Mouse (Mus musculus) neutrophil, adult 5-6 weeks (primary cell): ENCODE results near the gene Atxn1. TPM values are rescaled to one million over a fixed set of nuclear protein-coding genes. Genes with fewer than 3 reads are reported as not detected.
A peak's percentile ranks its signal among the peaks of the same experiment; 100 is the strongest.

Experiments used
- ATAC-seq: fragments of 151-379, 151-347 bp; 2 replicates; pipeline ENCODE4 v1.8.0; 2017; ENCODE audit warnings: mild to moderate bottlenecking, moderate TSS enrichment; ENCODE audit not compliant: insufficient number of reproducible peaks, poor library complexity, low FRiP score, severe bottlenecking; ENCODE audit errors: extremely low read depth
- total RNA-seq: library from RNA; stranded (forward); fragments of 200-1000 nt; gene quantifications from 2 replicates; pipeline ENCODE4 v1.2.3, GENCODE M21; 2017

The Atxn1 gene
- total RNA-seq, 1 experiment from 2014 or later = 22.9 TPM

DNA sequence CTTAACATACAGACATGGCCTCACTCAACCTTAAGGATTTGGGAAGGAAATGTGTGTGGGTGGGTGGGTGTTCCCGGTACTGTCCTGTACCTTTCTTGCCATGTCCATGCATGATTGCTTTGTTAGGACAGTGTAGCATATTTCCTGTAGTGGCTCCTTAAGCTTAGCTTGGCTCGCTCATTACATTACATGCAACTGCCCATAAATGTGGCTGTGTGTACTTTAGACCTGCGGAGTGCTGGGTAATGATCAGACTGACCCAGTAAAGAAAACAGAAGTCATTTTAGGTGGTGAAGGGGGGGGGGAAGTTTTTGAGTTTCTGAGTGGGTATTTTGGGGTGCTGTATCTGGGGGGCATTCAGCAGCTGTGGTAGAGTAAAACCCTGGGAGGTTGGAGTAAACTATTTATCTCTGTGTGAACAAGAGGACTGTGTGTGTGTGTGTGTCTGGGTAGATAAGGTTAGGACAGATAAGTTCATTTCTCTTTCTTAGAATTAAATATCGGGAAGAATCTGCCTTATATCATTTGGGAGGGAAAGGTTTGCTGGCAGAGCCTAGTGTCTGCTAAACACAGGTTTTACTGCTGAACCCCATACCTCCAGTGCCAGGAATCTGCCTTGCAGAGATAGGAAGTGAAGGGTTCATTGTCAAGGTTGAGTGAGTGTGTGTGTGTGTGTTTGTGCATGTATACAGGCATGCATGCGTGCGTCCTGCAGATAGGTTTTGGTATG is 452.9 kb downstream of the Atxn1 start:
- no peak for ATAC-seq

DNA sequence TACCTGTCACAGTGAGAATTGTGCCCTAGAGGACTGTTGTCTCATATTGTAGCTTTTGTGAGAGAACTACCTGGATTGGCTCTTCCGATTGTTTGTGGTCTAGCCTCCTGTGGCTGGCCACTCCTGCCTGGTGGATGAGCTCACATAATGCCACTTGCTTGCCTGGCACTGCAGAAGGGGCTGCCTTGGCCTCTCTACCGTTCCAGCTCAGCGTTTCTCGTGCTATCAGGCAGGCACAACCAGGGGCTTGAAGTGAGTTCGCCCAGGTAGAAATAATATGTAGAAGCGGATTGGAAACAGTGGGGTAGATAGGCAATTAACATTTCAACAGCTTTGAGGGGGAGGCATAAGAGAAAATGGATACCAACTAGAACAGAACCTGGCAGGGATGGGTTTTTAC is 455.4 kb downstream of the Atxn1 start:
- no peak for ATAC-seq

DNA sequence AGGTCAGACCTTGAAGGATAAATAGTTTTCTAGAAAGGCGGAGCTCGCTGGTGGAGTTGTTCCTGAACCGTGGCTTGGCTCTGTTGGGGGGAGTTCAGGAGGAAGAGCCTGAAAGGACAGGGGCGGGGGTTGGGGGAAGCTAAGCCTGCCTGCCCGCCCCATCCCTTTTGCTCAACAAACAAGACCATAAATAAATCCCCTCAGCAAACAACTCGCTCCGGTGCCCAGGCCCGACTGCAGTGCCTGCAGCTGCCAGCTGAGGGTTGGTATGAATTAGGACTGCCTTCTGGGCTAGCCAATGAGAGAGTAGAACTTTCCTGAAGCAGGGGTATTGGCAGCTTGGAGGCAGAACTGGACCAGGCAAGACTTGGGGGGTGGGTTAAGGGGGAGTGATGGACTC is 456.3 kb downstream of the Atxn1 start:
- no peak for ATAC-seq

DNA sequence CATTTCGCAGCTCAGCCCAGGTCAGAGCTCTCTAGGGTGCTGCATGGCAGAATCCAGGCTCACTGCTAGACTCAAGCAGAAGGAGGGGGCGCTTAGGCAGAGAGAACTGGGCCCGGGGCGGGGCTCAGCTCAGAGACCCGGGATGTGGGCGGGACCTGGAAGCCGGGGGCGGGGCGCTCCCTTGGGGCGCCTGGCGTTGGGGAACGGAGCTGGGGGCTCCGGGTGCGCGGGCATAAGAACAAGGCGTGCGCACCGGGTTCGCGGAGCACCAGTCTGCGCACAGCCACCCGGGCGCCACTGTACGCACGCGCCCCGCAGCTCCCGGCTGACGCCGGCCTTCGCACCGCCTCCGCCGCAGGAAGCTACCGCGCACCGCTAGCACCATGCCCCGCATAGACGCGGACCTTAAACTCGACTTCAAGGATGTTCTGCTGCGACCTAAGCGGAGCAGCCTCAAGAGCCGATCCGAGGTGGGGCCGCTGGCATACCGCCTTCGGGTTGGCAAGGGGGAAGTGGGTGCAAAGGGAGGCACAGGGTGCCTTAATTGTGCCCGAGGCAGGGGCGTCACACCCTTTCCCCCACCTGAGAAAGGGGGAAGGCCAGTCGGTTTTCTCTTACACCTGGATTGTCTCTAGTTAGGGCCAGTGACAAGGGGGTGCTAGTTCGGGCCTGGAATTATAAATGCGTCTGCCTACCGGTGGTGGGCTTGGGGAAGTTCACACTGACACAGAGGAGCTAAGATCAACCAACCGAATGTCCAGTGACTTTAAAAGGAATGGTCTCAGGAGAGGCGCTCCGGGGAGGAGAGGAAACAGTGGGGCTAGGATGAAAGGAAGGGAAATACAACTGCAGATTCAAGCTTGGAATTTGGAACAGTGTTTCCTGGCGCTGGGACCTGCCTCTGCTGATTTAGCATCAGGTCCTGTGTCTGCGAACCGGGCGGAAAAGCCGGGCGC is 457.3 kb downstream of the Atxn1 start, which contains the start of gene Gmpr:
TSS of gene Gmpr (plus strand) at position 171 of the 956 bp plus-strand sequence.
- ATAC-seq = 0 out of 2 replicates have a peak, but pooled peaks have one; percentile 16

DNA sequence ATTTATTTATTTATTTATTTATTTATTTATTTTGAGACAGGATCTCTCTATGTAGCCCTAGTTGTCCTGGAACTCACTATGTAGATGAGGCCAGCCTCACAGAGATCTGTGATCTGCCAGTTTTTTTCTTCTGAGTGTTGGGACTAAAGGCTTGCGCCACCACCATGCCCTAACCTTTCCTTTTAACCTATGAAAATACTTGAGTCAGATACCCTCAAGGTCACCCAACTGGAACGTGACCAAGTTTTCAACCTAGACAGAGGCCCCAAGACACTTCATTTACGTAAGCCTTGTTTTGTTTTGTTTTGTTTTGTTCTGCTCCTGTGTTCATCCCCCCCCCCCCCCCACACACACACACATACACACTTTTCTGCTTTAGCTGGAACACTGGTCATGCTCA is 459.3 kb downstream of the Atxn1 start:
- ATAC-seq = no peak

DNA sequence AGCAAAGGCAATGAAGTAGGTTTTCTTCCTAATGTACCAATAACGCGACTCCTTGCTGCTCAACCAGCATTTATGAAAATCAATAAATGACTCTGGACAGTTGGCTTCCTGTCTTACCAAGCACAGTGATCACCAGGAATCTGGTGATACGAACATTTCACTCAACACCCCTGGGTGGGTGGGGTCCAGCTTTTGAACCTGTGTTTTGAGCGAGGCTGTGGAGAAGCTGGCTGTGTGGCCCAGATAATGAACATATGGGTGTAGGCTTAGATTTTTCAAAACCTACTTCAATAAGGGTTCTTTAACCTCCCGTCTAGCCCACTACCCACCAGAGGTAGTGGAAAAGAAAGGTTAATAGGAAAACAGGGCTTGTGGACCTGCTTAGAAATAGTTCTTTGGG is 462.0 kb downstream of the Atxn1 start:
- no peak for ATAC-seq

DNA sequence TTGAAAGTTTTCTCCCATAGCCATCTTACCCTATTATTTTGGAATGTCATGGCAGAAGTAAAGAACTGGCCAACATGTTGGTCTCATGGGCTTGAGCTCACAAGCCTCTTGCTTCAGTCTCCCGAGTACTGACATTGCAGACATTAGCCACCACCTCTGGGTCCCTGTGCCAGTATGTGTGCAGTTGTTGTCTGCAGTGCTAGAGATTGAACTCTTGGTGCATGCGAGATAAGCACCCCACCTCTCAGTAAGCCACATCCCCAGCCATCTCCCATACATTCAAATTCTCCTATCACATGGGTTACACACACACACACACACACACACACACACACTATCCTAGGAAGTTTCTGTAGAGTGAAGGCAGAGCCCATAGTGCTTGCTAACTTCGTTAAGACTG is 464.9 kb downstream of the Atxn1 start:
- ATAC-seq = no peak
